In genomic region chr11:66527343-66527742, GRCm38 (mm10) we compare ENCODE assay signal across 10 mouse cellular contexts. TPM values are rescaled to one million over a fixed set of nuclear protein-coding genes. Genes with fewer than 3 reads are reported as not detected.
DNase-seq lines count a peak whose midpoint lies in the region; ATAC-seq and TF ChIP-seq lines count a peak whose summit lies in the region.
"Had no signal": no experiment of that assay in that cellular context is flagged by ENCODE, and none has a peak within 500 bp of the region (broad histone marks: within the 10 kb centered on the region; RNA-seq: fewer than 3 reads in every experiment).

No protein-coding gene starts in this region.

- H3K9me3 ChIP-seq in intestine, embryonic 14.5 days (ENCODE audit: control insufficient read depth, low read length): no peaks in the 10 kb centered on the region
- no peaks in the 10 kb centered on the region for H3K9me3 ChIP-seq in intestine, postnatal 0 days (ENCODE audit: control insufficient read depth)
- no peaks in the 10 kb centered on the region for H3K9me3 ChIP-seq in embryonic facial prominence, embryonic 11.5 days (replicated peaks; ENCODE audit: control insufficient read depth, low read length)
- no peaks in the 10 kb centered on the region for H3K9me3 ChIP-seq in midbrain, embryonic 10.5 days (replicated peaks)

- no peak overlapping the region for H3K9ac ChIP-seq in intestine, embryonic 14.5 days (ENCODE audit: low read length)
- no peak overlapping the region for H3K9ac ChIP-seq in intestine, postnatal 0 days (ENCODE audit: low read depth, low read length)
- H3K9ac ChIP-seq in embryonic facial prominence, embryonic 11.5 days (replicated peaks; ENCODE audit: low read length): no peak overlapping the region

- TF ChIP-seq CTCF in intestine, postnatal 0 days (IDR thresholded peaks at IDR 0.05; ENCODE audit: low read depth): no peak

- no peak overlapping the region for H3K4me3 ChIP-seq in intestine, embryonic 14.5 days (ENCODE audit: low read depth, low read length)
- no peak overlapping the region for H3K4me3 ChIP-seq in intestine, postnatal 0 days (ENCODE audit: low read depth, low read length)
- H3K4me3 ChIP-seq in embryonic facial prominence, embryonic 11.5 days (ENCODE audit: low read depth, low read length): no peak overlapping the region
- H3K4me3 ChIP-seq in midbrain, embryonic 10.5 days: peak overlapping the region; percentile 21; the same call in 1 of the 2 replicates

- peak; percentile 55 for DNase-seq in intestine, embryonic 14.5 days (ENCODE audit: low spot score)
- DNase-seq in ES-CJ7 (ENCODE audit: low read depth, low spot score): peak; percentile 51
- peak; percentile 44 for DNase-seq in embryonic facial prominence, embryonic 11.5 days (ENCODE audit: low spot score)
- peak; percentile 23 for DNase-seq in midbrain, embryonic 10.5 days (ENCODE audit: low spot score)
- DNase-seq in spleen, postnatal 4 days (ENCODE audit: low spot score in 2 of 2): no peak
- DNase-seq: adrenal gland, postnatal 25 days; lung, adult 18-20 months had no signal

- H3K27ac ChIP-seq in intestine, embryonic 14.5 days (ENCODE audit: low read depth): no peak overlapping the region
- no peak overlapping the region for H3K27ac ChIP-seq in intestine, postnatal 0 days (ENCODE audit: low read depth, low read length)
- no peak overlapping the region for H3K27ac ChIP-seq in embryonic facial prominence, embryonic 11.5 days (replicated peaks; ENCODE audit: low read depth, low read length)
- H3K27ac ChIP-seq in midbrain, embryonic 10.5 days (replicated peaks): no peak overlapping the region

- under 1% methylated on average over 5 of the region's 5 CpGs for WGBS in intestine, embryonic 14.5 days
- WGBS in intestine, postnatal 0 days: 1% methylated on average over 5 of the region's 5 CpGs
- 0% methylated on average over 5 of the region's 5 CpGs for WGBS in embryonic facial prominence, embryonic 11.5 days
- 1% methylated on average over 5 of the region's 5 CpGs for WGBS in midbrain, embryonic 10.5 days

- no peak for ATAC-seq in intestine, embryonic 14.5 days (replicated peaks; ENCODE audit: low FRiP score, low TSS enrichment, low read depth)
- ATAC-seq in intestine, postnatal 0 days: no peak
- no peak for ATAC-seq in embryonic facial prominence, embryonic 11.5 days (replicated peaks; ENCODE audit: insufficient number of reproducible peaks, low FRiP score, low TSS enrichment, low read depth)
- no peak for ATAC-seq in megakaryocyte, adult 5-6 weeks (ENCODE audit: poor library complexity, severe bottlenecking)
- no peak for ATAC-seq in activated CD4-positive, CD25-positive, alpha-beta regulatory T cell, adult 4 months

- no peaks in the 10 kb centered on the region for H3K4me1 ChIP-seq in intestine, embryonic 14.5 days (replicated peaks; ENCODE audit: control insufficient read depth, insufficient read depth, low read length)
- no peaks in the 10 kb centered on the region for H3K4me1 ChIP-seq in intestine, postnatal 0 days (replicated peaks; ENCODE audit: control insufficient read depth, insufficient read depth, low read length)
- no peaks in the 10 kb centered on the region for H3K4me1 ChIP-seq in embryonic facial prominence, embryonic 11.5 days (ENCODE audit: control insufficient read depth, insufficient read depth, low read length)
- H3K4me1 ChIP-seq in midbrain, embryonic 10.5 days: peaks cover 26% of the 10 kb centered on the region

- H3K36me3 ChIP-seq in intestine, embryonic 14.5 days (ENCODE audit: control insufficient read depth, insufficient read depth, low read length): no peaks in the 10 kb centered on the region
- no peaks in the 10 kb centered on the region for H3K36me3 ChIP-seq in intestine, postnatal 0 days (ENCODE audit: control insufficient read depth, insufficient read depth)
- H3K36me3 ChIP-seq in embryonic facial prominence, embryonic 11.5 days (replicated peaks; ENCODE audit: control insufficient read depth, insufficient read depth, low read depth, low read length): no peaks in the 10 kb centered on the region
- no peaks in the 10 kb centered on the region for H3K36me3 ChIP-seq in midbrain, embryonic 10.5 days

- H3K4me2 ChIP-seq in intestine, embryonic 14.5 days (ENCODE audit: low read length): no peak overlapping the region
- no peak overlapping the region for H3K4me2 ChIP-seq in intestine, postnatal 0 days (replicated peaks; ENCODE audit: low read depth)
- H3K4me2 ChIP-seq in embryonic facial prominence, embryonic 11.5 days (ENCODE audit: low read depth, low read length): no peak overlapping the region

- H3K27me3 ChIP-seq in intestine, embryonic 14.5 days (replicated peaks; ENCODE audit: control insufficient read depth, insufficient read depth, low read length): peaks cover 70% of the 10 kb centered on the region
- H3K27me3 ChIP-seq in intestine, postnatal 0 days (replicated peaks; ENCODE audit: control insufficient read depth, insufficient read depth, low read length): peaks cover 54% of the 10 kb centered on the region
- peaks cover 41% of the 10 kb centered on the region for H3K27me3 ChIP-seq in embryonic facial prominence, embryonic 11.5 days (ENCODE audit: control insufficient read depth, insufficient read depth, low read length)
- H3K27me3 ChIP-seq in midbrain, embryonic 10.5 days (ENCODE audit: low read depth, poor library complexity, severe bottlenecking): peaks cover 93% of the 10 kb centered on the region

RNA-seq across cellular contexts. Expression of gene Shisa6, which starts 1.6 kb away (rescaled TPM):
- 0.11 and 0.15 TPM in 2 replicates for polyA plus RNA-seq in intestine, embryonic 14.5 days (2014; fragmentation: Nextera tagmentation; extraction: Ambion mirVana)
- 0.04 and 0.25 TPM in 2 replicates for polyA plus RNA-seq in intestine, postnatal 0 days (2015; fragmentation: Nextera tagmentation; extraction: Ambion mirVana)
- 0.53 and 0.67 TPM in 2 replicates for polyA plus RNA-seq in embryonic facial prominence, embryonic 11.5 days (2014; fragmentation: Nextera tagmentation; extraction: Ambion mirVana)
- 0.15 and 0.41 TPM in 2 replicates for polyA plus RNA-seq in midbrain, embryonic 10.5 days (2016; fragmentation: Nextera tagmentation; extraction: Ambion mirVana)
- total RNA-seq in megakaryocyte, adult 5-6 weeks (2015): not detected in 2 replicates
- not detected in 2 replicates for total RNA-seq in megakaryocyte, adult 5-6 weeks (2017)
- polyA plus RNA-seq in activated CD4-positive, CD25-positive, alpha-beta regulatory T cell, adult 4 months (2017; shearing (Covaris generic)): not detected

Comparison
In these comparisons a context has a peak if more than half of its experiments do, and no peak if none do; other contexts are left out.
1. DNase-seq: peak in intestine, embryonic 14.5 days (single experiment), ES-CJ7 (single experiment), embryonic facial prominence, embryonic 11.5 days (single experiment) and midbrain, embryonic 10.5 days (single experiment); none in spleen, postnatal 4 days (0 of 2).